Mouse (Mus musculus) adrenal gland, adult 10 weeks (tissue): ENCODE measurements around the gene Vmn2r35. TPM values are rescaled to one million over a fixed set of nuclear protein-coding genes. Genes with fewer than 3 reads are reported as not detected.

Experiments
- polyA plus RNA-seq: library from polyadenylated mRNA; stranded (reverse); fragments of 350-450 nt; fragmentation: Illumina TruSeq; extraction: RNeasy Lipid Tissue Mini Kit (QIAGEN cat#74804); gene quantifications from one replicate; pipeline ENCODE4 v1.2.3, GENCODE M21; 2014; ENCODE audit warnings: low read depth, low replicate concordance

Vmn2r35 gene
- not detected for polyA plus RNA-seq

GRCm38 (mm10) chr7:7819767-7820166 is at the start of gene Vmn2r35:
TSS of gene Vmn2r35 (minus strand) at chr7:7819867.

Other genes starting within 250 kb of the Vmn2r35 start
- gene Vmn2r34, start 130.4 kb downstream of the Vmn2r35 start, polyA plus RNA-seq, result not detected
- gene Vmn2r36, start 82.6 kb upstream of the Vmn2r35 start, polyA plus RNA-seq, result not detected